Mouse (Mus musculus) heart, embryonic 14.5 days (tissue): ENCODE measurements around the gene Fnip1. TPM values are rescaled to one million over a fixed set of nuclear protein-coding genes. Genes with fewer than 3 reads are reported as not detected.
"Not testable (repeated sequence)": the region's sequence is repeated elsewhere in the genome, so short reads cannot be mapped to it uniquely, and the experiment has no call there.

Experiments
- ATAC-seq: fragments of 200-750 bp; cut with Nextera tagmentation; 2 replicates; pipeline ENCODE4 v1.8.0; 2017; ENCODE audit warnings: low read depth, moderate TSS enrichment; ENCODE audit not compliant: insufficient number of reproducible peaks, insufficient read depth, low FRiP score
- H3K27ac ChIP-seq, 2 experiments: fragments of 200-500 bp in 1 of 2; fragments of 300-500 bp in 1 of 2; sonication (generic) in 1 of 2; replicated peaks in 1 of 2; 2 replicates each; pipeline ENCODE4 v1.5.1; 2012 to 2014; ENCODE audit warnings: low read depth in 2 of 2, low read length in 2 of 2, control low read depth in 1 of 2, mild to moderate bottlenecking in 1 of 2, mixed read lengths in 1 of 2; ENCODE audit not compliant: control insufficient read depth in 1 of 2, insufficient read depth in 1 of 2
- H3K27me3 ChIP-seq: fragments of 300-500 bp; sonication (generic); 2 replicates; pipeline ENCODE4 v1.6.1; 2014; ENCODE audit warnings: mild to moderate bottlenecking, low read length, control low read depth; ENCODE audit not compliant: control insufficient read depth, insufficient read depth
- H3K36me3 ChIP-seq: fragments of 300-500 bp; sonication (generic); 2 replicates; pipeline ENCODE4 v1.6.1; 2014; ENCODE audit warnings: mild to moderate bottlenecking, control low read depth, low read length, mixed read lengths; ENCODE audit not compliant: control insufficient read depth, insufficient read depth
- H3K4me1 ChIP-seq, 2 experiments: fragments of 200-500 bp in 1 of 2; fragments of 300-500 bp in 1 of 2; sonication (generic) in 1 of 2; 2 replicates each; pipeline ENCODE4 v1.6.1; 2012 to 2014; ENCODE audit warnings: low read length in 2 of 2, control low read depth in 1 of 2, mixed read lengths in 1 of 2; ENCODE audit not compliant: control insufficient read depth in 2 of 2, insufficient read depth in 2 of 2
- H3K4me2 ChIP-seq: fragments of 300-500 bp; sonication (generic); 2 replicates; pipeline ENCODE4 v1.6.1; 2014; ENCODE audit warnings: mild to moderate bottlenecking, low read length
- H3K4me3 ChIP-seq, 2 experiments: fragments of 200-500 bp in 1 of 2; fragments of 300-500 bp in 1 of 2; sonication (generic) in 1 of 2; 2 replicates each; pipeline ENCODE4 v1.5.1; 2012 to 2014; ENCODE audit warnings: low read length in 2 of 2, mild to moderate bottlenecking in 2 of 2, control low read depth in 1 of 2, low read depth in 1 of 2, moderate library complexity in 1 of 2; ENCODE audit not compliant: control insufficient read depth in 1 of 2, insufficient read depth in 1 of 2
- H3K9ac ChIP-seq: fragments of 300-500 bp; sonication (generic); 2 replicates; pipeline ENCODE4 v1.6.1; 2014; ENCODE audit warnings: mild to moderate bottlenecking, low read length
- H3K9me3 ChIP-seq: fragments of 300-500 bp; sonication (generic); 2 replicates; pipeline ENCODE4 v1.6.1; 2016; ENCODE audit warnings: low read length, control low read depth; ENCODE audit not compliant: control insufficient read depth
- WGBS: fragments of 180-500 bp; shearing (Covaris S2); extraction: QIAGEN DNeasy Blood & Tissue Kit; methylation state at CpG from one replicate; pipeline ENCODE4 v1.1.7; 2014; 5-methylcytosine and 5-hydroxymethylcytosine counted together
- polyA plus RNA-seq: library from polyadenylated mRNA; unstranded; fragments of >200 nt; fragmentation: Nextera tagmentation; extraction: Ambion mirVana; gene quantifications from 2 replicates; pipeline ENCODE4 v1.2.1, GENCODE M21; 2014

Fnip1 gene
- 9.9 and 11.0 TPM in 2 replicates for polyA plus RNA-seq

DNA sequence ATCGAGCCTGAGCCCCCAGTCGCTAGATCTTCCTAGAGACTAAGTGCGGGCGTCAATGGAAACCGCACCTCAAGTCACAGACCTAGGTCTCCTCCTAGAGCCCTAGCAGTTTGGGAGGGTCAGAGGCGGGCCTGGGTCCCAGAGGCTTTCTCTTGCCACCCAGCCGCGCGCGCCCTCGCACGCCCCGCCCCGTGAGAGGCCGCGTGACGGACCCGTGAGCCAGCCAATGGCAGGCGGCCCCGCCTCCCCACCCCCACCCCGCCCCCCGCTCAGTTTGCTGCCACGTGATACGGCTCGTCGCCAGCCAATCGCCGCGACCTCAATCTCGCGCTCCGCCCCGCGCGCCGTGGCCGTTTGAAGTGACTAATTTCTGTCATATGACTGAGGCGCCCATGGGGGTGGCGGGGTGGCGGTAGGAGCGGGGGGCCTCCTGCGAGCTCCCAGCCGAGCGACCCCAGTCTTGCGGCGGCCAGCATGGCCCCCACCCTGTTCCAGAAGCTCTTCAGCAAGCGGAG, at the start of gene Fnip1:
Gene Fnip1 (plus strand): TSS at position 377 of the 515 bp plus-strand sequence.
- Histone ChIP-seq H3K9me3 (no peaks in the 10 kb centered on the region), H3K4me1 (peaks cover 2 to 19% of the 10 kb centered on the region in 2 experiments; a peak in 3 of 4 replicates), H3K27me3 (no peaks in the 10 kb centered on the region), H3K4me2 (peak within 1 kb of the TSS; percentile 85), H3K4me3 (peak within 1 kb of the TSS; percentile 89 to 96), H3K36me3 (no peaks in the 10 kb centered on the region), H3K9ac (peak within 1 kb of the TSS; percentile 90), H3K27ac (peak within 1 kb of the TSS; percentile 82 to 91)
- peak; percentile 96 for ATAC-seq
- WGBS = under 1% methylated on average over 45 of the region's 47 CpGs

- ATAC-seq = no peak
- WGBS = 67% methylated on average over 8 of the region's 8 CpGs
- Histone ChIP-seq H3K36me3 (no peaks in the 10 kb centered on the region), H3K27ac (no peak overlapping the region), H3K9ac (no peak overlapping the region), H3K4me1 (no peaks in the 10 kb centered on the region), H3K4me3 (no peak overlapping the region), H3K9me3 (no peaks in the 10 kb centered on the region), H3K27me3 (no peaks in the 10 kb centered on the region), H3K4me2 (no peak overlapping the region)
Measured at GRCm38 (mm10) chr11:54390386-54390785, 47.6 kb upstream of the Fnip1 start.

GRCm38 (mm10) chr11:54391326-54391725, 46.7 kb upstream of the Fnip1 start:
- 78% methylated on average over 4 of the region's 4 CpGs for WGBS

DNA sequence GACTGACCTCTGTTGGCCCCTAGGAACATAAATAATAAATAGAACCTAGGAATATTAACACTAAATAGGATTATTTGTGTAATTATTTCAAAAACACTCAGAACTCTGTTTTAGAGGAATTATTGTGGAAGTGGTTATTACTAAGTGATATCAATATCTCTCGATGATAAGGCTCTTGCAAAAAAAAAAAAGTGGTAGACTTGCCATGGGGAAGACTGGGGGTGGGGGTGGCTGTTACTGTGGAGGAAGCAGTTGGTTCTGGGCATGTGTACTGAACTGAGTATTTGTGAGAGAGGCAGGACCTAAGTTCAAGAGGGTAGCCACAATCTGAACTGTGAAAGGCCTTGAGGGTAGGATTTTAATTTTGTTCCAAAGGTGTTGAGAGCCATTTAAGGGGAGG, 41.3 kb upstream of the Fnip1 start:
- H3K9me3 ChIP-seq = no peaks in the 10 kb centered on the region
- no peaks in the 10 kb centered on the region for H3K36me3 ChIP-seq
- H3K9ac ChIP-seq = no peak overlapping the region
- H3K4me2 ChIP-seq = no peak overlapping the region
- ATAC-seq = no peak
- no peaks in the 10 kb centered on the region for H3K27me3 ChIP-seq
- H3K27ac ChIP-seq = no peak overlapping the region
- no peak overlapping the region for H3K4me3 ChIP-seq
- H3K4me1 ChIP-seq = no peaks in the 10 kb centered on the region
- 46% methylated on average over 1 of the region's 1 CpGs for WGBS

More at GRCm38 (mm10) chr11:54391326-54391725, 46.7 kb upstream of the Fnip1 start:
- no peaks in the 10 kb centered on the region for H3K4me1 ChIP-seq
- no peaks in the 10 kb centered on the region for H3K9me3 ChIP-seq
- no peak for ATAC-seq
- H3K9ac ChIP-seq = no peak overlapping the region
- H3K36me3 ChIP-seq = no peaks in the 10 kb centered on the region
- no peaks in the 10 kb centered on the region for H3K27me3 ChIP-seq
- no peak overlapping the region for H3K27ac ChIP-seq
- H3K4me3 ChIP-seq = no peak overlapping the region
- H3K4me2 ChIP-seq = no peak overlapping the region

DNA sequence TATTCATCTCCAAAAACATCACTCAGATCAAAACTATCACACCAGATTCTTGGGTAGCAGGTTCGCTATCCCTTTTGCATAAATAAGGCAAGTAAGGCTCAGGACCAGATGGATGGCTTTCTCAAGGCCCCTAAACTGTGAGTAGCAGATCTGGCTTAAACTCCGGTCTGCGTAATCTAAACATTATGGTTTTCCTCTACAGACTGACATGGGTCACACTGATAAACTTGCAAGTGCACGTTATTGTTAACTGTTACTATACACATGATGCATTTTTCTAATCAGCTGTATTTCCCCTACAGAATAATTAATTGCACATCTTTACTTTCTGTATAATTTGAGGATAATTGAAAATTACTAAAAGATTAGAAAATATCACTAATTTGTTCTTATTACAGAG, 39.9 kb upstream of the Fnip1 start:
- H3K9ac ChIP-seq = no peak overlapping the region
- no peak overlapping the region for H3K4me3 ChIP-seq
- no peak for ATAC-seq
- H3K27ac ChIP-seq = no peak overlapping the region
- H3K36me3 ChIP-seq = no peaks in the 10 kb centered on the region
- H3K9me3 ChIP-seq = no peaks in the 10 kb centered on the region
- H3K4me1 ChIP-seq = no peaks in the 10 kb centered on the region
- 65% methylated on average over 4 of the region's 4 CpGs for WGBS
- no peak overlapping the region for H3K4me2 ChIP-seq
- no peaks in the 10 kb centered on the region for H3K27me3 ChIP-seq

DNA sequence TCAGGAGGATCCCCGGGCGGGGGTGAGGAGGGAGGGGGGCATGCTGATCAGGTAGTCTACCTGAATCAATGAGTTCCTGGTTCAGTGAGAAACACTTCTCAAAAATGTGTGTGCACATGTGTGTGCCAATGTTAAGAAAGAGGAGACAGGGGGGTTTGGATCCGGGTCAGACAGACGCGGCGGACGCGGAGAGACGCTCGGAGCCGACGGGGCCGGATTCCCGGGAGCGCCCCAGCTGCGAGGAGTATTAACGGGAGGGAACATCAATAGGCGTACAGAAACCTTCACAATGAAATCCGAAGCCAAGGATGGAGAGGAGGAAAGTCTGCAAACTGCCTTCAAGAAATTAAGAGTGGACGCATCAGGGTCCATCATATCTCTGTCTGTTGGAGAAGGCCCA, 37.2 kb upstream of the Fnip1 start:
- not testable (repeated sequence) for ATAC-seq, H3K4me2 ChIP-seq, H3K4me3 ChIP-seq, H3K27me3 ChIP-seq, H3K36me3 ChIP-seq, H3K9ac ChIP-seq, H3K27ac ChIP-seq, H3K4me1 ChIP-seq, H3K9me3 ChIP-seq
- WGBS = 89% methylated on average over 20 of the region's 20 CpGs

- Histone ChIP-seq H3K4me3 (no peak overlapping the region), H3K36me3 (no peaks in the 10 kb centered on the region), H3K27me3 (no peaks in the 10 kb centered on the region), H3K4me2 (no peak overlapping the region), H3K4me1 (no peaks in the 10 kb centered on the region), H3K9me3 (no peaks in the 10 kb centered on the region), H3K27ac (no peak overlapping the region), H3K9ac (no peak overlapping the region)
- ATAC-seq = no peak
- 66% methylated on average over 4 of the region's 4 CpGs for WGBS
Measured at GRCm38 (mm10) chr11:54404885-54405284, 33.1 kb upstream of the Fnip1 start.

GRCm38 (mm10) chr11:54406930-54407546, 31.0 kb upstream of the Fnip1 start:
- WGBS = 60% methylated on average over 4 of the region's 4 CpGs
- no peak overlapping the region for H3K4me3 ChIP-seq
- H3K9me3 ChIP-seq = no peaks in the 10 kb centered on the region
- H3K9ac ChIP-seq = no peak overlapping the region
- H3K36me3 ChIP-seq = no peaks in the 10 kb centered on the region
- no peaks in the 10 kb centered on the region for H3K27me3 ChIP-seq
- H3K4me1 ChIP-seq = no peaks in the 10 kb centered on the region
- H3K4me2 ChIP-seq = no peak overlapping the region
- H3K27ac ChIP-seq = no peak overlapping the region
- no peak for ATAC-seq
